Mouse (Mus musculus) thymus, postnatal 14 days (tissue): ENCODE data around the gene Tmbim1.
A peak's percentile ranks its signal among the peaks of the same experiment; 100 is the strongest.

ENCODE experiments used
- DNase-seq: peaks from one replicate; pipeline ENCODE4 v3.0.0; 2021

Tmbim1 gene

DNA sequence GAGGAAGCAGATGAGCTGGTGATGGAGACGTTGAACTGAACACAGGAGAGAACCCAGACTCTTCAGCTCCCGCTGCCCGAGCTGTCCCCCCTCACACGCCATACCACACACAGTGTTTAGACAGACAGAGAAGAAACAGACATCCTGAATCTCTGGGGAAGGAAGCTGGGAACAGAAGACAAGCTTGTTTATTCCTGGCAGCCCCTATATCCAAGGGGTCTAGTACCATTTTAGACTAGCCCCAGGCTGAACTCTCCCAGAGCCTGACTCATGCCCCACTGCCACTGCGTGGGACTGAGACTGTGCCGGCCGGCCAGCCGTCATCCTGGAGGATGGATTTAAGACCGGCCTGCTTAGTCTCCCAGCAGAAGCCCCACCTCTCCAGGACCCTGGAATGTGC is 30.4 kb downstream of the Tmbim1 start:
- no peak for DNase-seq

DNA sequence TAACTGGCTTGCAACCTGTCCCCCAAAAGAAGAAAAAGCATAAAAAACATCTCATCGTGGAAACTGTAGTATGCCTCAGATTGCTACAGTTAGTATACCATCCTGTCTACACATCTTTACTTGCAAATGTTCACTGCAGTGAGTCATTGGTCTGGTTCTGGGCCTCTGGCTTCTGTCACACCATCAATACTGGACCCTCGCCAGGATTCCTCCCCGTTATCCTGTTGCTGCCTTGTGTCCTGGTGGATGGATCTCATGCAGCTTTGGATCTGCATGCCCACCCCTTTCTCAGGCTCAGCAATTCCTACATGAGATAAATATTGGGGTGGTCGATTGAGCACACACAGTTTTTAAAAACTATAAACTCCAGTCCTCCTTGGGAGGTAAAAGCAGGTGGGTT is 33.8 kb downstream of the Tmbim1 start:
- DNase-seq = no peak

GRCm38 (mm10) chr1:74268750-74269149 is 36.7 kb downstream of the Tmbim1 start:
- no peak for DNase-seq

DNA sequence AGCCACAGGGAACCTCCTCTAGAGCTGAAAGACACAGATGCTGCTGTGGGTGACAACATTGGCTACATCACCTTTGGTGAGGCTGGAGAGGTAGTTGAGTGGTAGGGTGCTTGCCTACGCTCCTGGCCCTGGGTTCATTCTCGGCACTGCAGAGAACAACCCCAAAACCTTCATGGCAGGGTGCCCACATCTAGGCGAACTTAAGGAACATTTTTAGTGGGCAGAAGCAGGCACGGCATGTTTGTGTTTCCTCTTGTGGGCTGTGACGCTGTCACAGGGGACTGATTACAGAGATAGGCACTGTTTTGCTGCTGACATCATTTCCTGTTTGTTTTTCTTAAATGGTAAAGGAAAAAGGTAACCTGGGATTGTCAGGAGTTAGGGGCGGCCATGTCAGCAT is 42.9 kb downstream of the Tmbim1 start:
- DNase-seq = no peak

GRCm38 (mm10) chr1:74256782-74257181 is 48.6 kb downstream of the Tmbim1 start:
- DNase-seq = no peak

- DNase-seq = no peak
Measured at GRCm38 (mm10) chr1:74255704-74256345, 49.6 kb downstream of the Tmbim1 start.

- DNase-seq = no peak
Measured at GRCm38 (mm10) chr1:74250096-74250495, 55.3 kb downstream of the Tmbim1 start.

DNA sequence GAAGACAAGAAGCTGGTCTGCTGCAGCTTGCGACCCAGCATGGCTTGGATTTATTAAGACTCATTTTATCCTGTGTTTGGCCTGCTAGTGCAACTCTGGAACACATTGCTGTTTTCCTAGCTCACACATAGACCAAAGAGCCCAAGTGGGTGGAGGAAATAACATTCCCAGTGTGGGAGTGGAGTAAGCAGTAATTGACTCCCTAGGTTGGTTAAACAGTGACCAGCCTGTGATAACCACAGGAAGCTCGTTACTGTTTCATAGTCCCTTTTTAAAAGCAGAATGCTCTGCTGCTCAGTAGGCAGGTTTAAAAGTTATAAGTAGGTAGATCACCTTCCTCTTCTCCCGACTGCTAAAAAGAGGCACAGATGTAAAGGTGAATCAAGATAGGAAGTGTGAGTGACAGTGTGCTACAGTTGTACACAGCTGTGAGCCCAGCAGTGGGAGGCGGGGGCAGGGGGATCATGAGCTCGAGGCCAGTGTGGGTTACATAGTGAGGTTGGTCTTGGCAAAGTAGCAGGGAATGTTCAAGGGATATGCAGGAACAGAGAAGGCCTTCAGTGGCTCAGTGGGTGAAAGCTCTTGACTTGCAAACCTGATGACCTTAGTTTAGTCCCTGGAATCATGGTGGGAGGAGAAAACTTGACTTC is 56.0 kb downstream of the Tmbim1 start:
- DNase-seq = peak; percentile 49

DNA sequence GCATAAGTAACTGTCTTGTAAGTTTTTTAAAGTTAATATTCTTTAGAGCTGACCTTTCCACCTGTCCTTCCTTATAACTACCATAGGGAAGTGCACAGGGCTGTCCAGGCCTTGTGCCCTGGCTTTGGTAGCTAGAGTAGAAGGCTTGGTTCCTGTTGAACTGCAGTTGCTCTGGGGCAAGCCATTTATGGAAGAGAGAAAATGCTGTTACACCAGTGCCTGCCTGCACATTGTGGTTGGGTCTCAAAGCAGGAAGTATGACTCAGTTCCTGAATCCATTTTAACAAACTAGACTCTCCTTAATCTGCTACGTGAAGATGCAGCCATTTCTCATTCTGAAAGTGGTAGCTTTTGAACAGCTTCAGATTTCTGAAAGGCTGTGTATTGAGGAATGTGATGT is 56.6 kb downstream of the Tmbim1 start:
- DNase-seq = peak; percentile 58

GRCm38 (mm10) chr1:74245525-74245924 is 59.9 kb downstream of the Tmbim1 start:
- DNase-seq = no peak

DNA sequence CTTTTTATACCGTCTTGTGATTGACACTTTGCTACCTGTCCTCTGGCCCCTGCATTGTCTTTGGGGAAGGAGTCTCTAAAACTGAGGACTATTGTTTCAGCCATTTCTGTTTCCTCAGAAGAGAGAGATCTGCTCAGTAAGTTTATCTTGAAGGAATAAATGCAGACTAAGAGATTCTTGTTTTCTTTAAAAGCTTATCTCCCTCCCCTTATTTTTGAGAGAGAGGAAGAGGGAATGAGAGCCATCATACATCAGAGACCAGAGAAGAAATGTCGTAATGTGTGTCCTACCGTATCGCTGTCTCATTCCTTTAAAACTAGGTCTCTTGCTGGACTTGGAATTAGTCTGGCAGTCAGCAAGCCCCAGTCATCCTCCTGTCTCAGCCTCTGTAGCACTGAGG is 64.6 kb downstream of the Tmbim1 start:
- no peak for DNase-seq

- no peak for DNase-seq
Measured at GRCm38 (mm10) chr1:74240311-74240710, 65.1 kb downstream of the Tmbim1 start.

DNA sequence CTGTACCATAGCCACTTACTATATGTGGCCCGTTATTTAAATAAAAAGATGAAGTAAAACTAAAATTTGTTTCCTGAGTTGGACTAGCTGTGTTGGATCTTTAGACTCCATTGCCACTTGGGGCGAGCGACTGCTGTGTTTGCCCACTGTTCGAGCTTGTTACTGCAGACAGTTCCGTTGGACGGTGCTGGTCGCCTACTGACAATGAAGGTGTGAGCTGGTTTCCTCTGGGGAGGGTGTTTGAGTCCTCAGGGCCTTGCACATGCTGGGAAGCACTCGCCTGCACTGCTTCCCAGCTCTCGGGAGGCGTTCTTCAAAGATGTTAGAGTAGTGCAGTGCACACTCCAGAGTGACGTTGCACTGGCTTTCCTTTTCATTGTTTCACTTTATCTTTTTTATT is 65.8 kb downstream of the Tmbim1 start:
- DNase-seq = peak; percentile 35

- DNase-seq = no peak
Measured at GRCm38 (mm10) chr1:74239162-74239561, 66.3 kb downstream of the Tmbim1 start.
